Mouse (Mus musculus) heart, postnatal 36 days (tissue): ENCODE data around the gene Atp6v1e1. TPM values are rescaled to one million over a fixed set of nuclear protein-coding genes. Genes with fewer than 3 reads are reported as not detected.
"Not testable (repeated sequence)": the region's sequence is repeated elsewhere in the genome, so short reads cannot be mapped to it uniquely, and the experiment has no call there.

Experiments
- DNase-seq, 2 experiments: peaks; one replicate each; pipeline ENCODE4 v3.0.0; 2021 to 2022
- intact Hi-C: fragments of 180-260 bp; cut with DNase I; formaldehyde crosslinking; loops from one replicate; pipeline ENCODE4 v1.15.1; 2025
- total RNA-seq, 2 experiments: library from RNA; stranded (reverse); gene quantifications; 2 replicates each; pipeline ENCODE4 v1.2.3; 2021

Atp6v1e1 gene
- total RNA-seq, 2 experiments from 2014 or later, result 159 to 160 TPM

GRCm38 (mm10) chr6:120821715-120822114, 878 bp downstream of the Atp6v1e1 start:
- intact Hi-C loops, result loop anchor here (10.0 kb wide), 1 partner anchor 787 kb away; the partner anchor contains the start of gene Wnk1
- no peak for DNase-seq

GRCm38 (mm10) chr6:120820941-120821340, 1.7 kb downstream of the Atp6v1e1 start:
- intact Hi-C loops, result loop anchor here (10.0 kb wide), 1 partner anchor 786 kb away; the partner anchor contains the start of gene Wnk1

GRCm38 (mm10) chr6:120820144-120820543, 2.4 kb downstream of the Atp6v1e1 start:
- intact Hi-C loops, result loop anchor here (10.0 kb wide), 1 partner anchor 785 kb away; the partner anchor contains the start of gene Wnk1
- no peak for DNase-seq

More at GRCm38 (mm10) chr6:120820941-120821340, 1.7 kb downstream of the Atp6v1e1 start:
- DNase-seq, result no peak

- intact Hi-C loops, result no loop called here
- no peak for DNase-seq
These were observed 3.3 kb downstream of the Atp6v1e1 start for GRCm38 (mm10) chr6:120819294-120819693.

GRCm38 (mm10) chr6:120811999-120812398, 10.6 kb downstream of the Atp6v1e1 start:
- intact Hi-C loops, DNase-seq: not testable (repeated sequence)

GRCm38 (mm10) chr6:120807738-120808081, 14.9 kb downstream of the Atp6v1e1 start:
- DNase-seq, result no peak
- intact Hi-C loops, result no loop called here

- no peak for DNase-seq
- intact Hi-C loops, result no loop called here
These were observed 15.4 kb downstream of the Atp6v1e1 start for GRCm38 (mm10) chr6:120806999-120807737.

- no peak for DNase-seq
- intact Hi-C loops, result no loop called here
These were observed 23.0 kb downstream of the Atp6v1e1 start for GRCm38 (mm10) chr6:120799581-120800041.

- no peak for DNase-seq
- intact Hi-C loops, result no loop called here
These were observed 23.7 kb downstream of the Atp6v1e1 start for GRCm38 (mm10) chr6:120798905-120799304.

GRCm38 (mm10) chr6:120798019-120798418, 24.6 kb downstream of the Atp6v1e1 start:
- no peak for DNase-seq
- intact Hi-C loops, result no loop called here

- no peak for DNase-seq
- intact Hi-C loops, result no loop called here
These were observed 26.5 kb downstream of the Atp6v1e1 start for GRCm38 (mm10) chr6:120796111-120796510.

GRCm38 (mm10) chr6:120795422-120796086, 27.0 kb downstream of the Atp6v1e1 start:
- DNase-seq, result no peak
- intact Hi-C loops, result no loop called here

- DNase-seq, result no peak
- intact Hi-C loops, result no loop called here
These were observed 29.6 kb downstream of the Atp6v1e1 start for GRCm38 (mm10) chr6:120792947-120793346.

- DNase-seq, result no peak
- intact Hi-C loops, result no loop called here
These were observed 31.9 kb downstream of the Atp6v1e1 start for GRCm38 (mm10) chr6:120790717-120791116.

- intact Hi-C loops, result no loop called here
- DNase-seq, result no peak
These were observed 32.4 kb downstream of the Atp6v1e1 start for GRCm38 (mm10) chr6:120790153-120790552.

- no peak for DNase-seq
- intact Hi-C loops, result no loop called here
These were observed 33.7 kb downstream of the Atp6v1e1 start for GRCm38 (mm10) chr6:120788904-120789303.

GRCm38 (mm10) chr6:120788068-120788607, 34.5 kb downstream of the Atp6v1e1 start:
- intact Hi-C loops, result no loop called here

GRCm38 (mm10) chr6:120784351-120784750, 38.2 kb downstream of the Atp6v1e1 start:
- no peak for DNase-seq
- intact Hi-C loops, result no loop called here

More at GRCm38 (mm10) chr6:120788068-120788607, 34.5 kb downstream of the Atp6v1e1 start:
- DNase-seq, result no peak

- intact Hi-C loops, result no loop called here
- DNase-seq, result no peak
These were observed 39.6 kb downstream of the Atp6v1e1 start for GRCm38 (mm10) chr6:120782948-120783347.

- intact Hi-C loops, result no loop called here
- DNase-seq, result no peak
These were observed 44.4 kb downstream of the Atp6v1e1 start for GRCm38 (mm10) chr6:120778226-120778625.

GRCm38 (mm10) chr6:120777533-120777932, 45.1 kb downstream of the Atp6v1e1 start:
- intact Hi-C loops, result no loop called here
- no peak for DNase-seq
